10 mouse cellular contexts compared by ENCODE assay signal in genomic region chr10:77113489-77114240, GRCm38 (mm10). TPM values are rescaled to one million over a fixed set of nuclear protein-coding genes. Genes with fewer than 3 reads are reported as not detected.
DNase-seq lines count a peak whose midpoint lies in the region; ATAC-seq lines count a peak whose summit lies in the region.
"Had no signal": no experiment of that assay in that cellular context is flagged by ENCODE, and none has a peak within 500 bp of the region (broad histone marks: within the 10 kb centered on the region; RNA-seq: fewer than 3 reads in every experiment).

No protein-coding gene starts in this region.

- no peak overlapping the region for H3K9ac ChIP-seq in forebrain, embryonic 14.5 days (ENCODE audit: low read length)

- peak overlapping the region; percentile 57 for H3K4me3 ChIP-seq in erythroblast, embryonic 14.5 days (replicated peaks)
- no peak overlapping the region for H3K4me3 ChIP-seq in forebrain, embryonic 14.5 days (ENCODE audit: low read depth, low read length)

- no peaks in the 10 kb centered on the region for H3K27me3 ChIP-seq in erythroblast, embryonic 14.5 days (ENCODE audit: control insufficient read depth)
- no peaks in the 10 kb centered on the region for H3K27me3 ChIP-seq in forebrain, embryonic 14.5 days (replicated peaks; ENCODE audit: control insufficient read depth, insufficient read depth, low read length)

- ATAC-seq in erythroblast, adult 5-6 weeks (replicated peaks; ENCODE audit: low FRiP score, poor library complexity, severe bottlenecking), result no peak
- ATAC-seq in forebrain, embryonic 14.5 days, result no peak
- no peak for ATAC-seq in megakaryocyte, adult 5-6 weeks (ENCODE audit: poor library complexity, severe bottlenecking)

- peak; percentile 75 for DNase-seq in gastrocnemius, postnatal 25 days
- peak; percentile 64 to 77 for DNase-seq in kidney, postnatal 25 days
- DNase-seq in ovary, adult 18-20 months (ENCODE audit: low spot score), result peak; percentile 27
- no peak for DNase-seq in forebrain, embryonic 14.5 days (ENCODE audit: low spot score)
- no peak for DNase-seq in right cerebral cortex, adult 18-20 months
- DNase-seq: B cell, adult 2 months had no signal

- H3K4me2 ChIP-seq in forebrain, embryonic 14.5 days (ENCODE audit: low read length), result no peak overlapping the region

- no peak overlapping the region for H3K27ac ChIP-seq in forebrain, embryonic 14.5 days (ENCODE audit: low read depth, low read length)
- H3K27ac ChIP-seq: macrophage had no signal

- WGBS in forebrain, embryonic 14.5 days, result 71% methylated on average over 19 of the region's 19 CpGs

- H3K36me3 ChIP-seq in erythroblast, embryonic 14.5 days (ENCODE audit: control insufficient read depth), result no peaks in the 10 kb centered on the region; the same call in 1 of the 2 replicates
- H3K36me3 ChIP-seq in forebrain, embryonic 14.5 days (ENCODE audit: control insufficient read depth, insufficient read depth, low read length), result no peaks in the 10 kb centered on the region

- no peaks in the 10 kb centered on the region; the same call in 1 of the 2 replicates for H3K4me1 ChIP-seq in erythroblast, embryonic 14.5 days (ENCODE audit: control insufficient read depth)
- no peaks in the 10 kb centered on the region for H3K4me1 ChIP-seq in forebrain, embryonic 14.5 days (ENCODE audit: control insufficient read depth, insufficient read depth, low read length)

- H3K9me3 ChIP-seq in erythroblast, embryonic 14.5 days (ENCODE audit: control insufficient read depth, low read length), result no peaks in the 10 kb centered on the region
- no peaks in the 10 kb centered on the region for H3K9me3 ChIP-seq in forebrain, embryonic 14.5 days (replicated peaks; ENCODE audit: control insufficient read depth, low read length)

RNA-seq across cellular contexts. Expression of gene Col18a1, which starts 52.7 kb away (rescaled TPM):
- 0.45 and 0.66 TPM in 2 replicates for polyA plus RNA-seq in erythroblast, embryonic 14.5 days (2012)
- not detected in 2 replicates for total RNA-seq in erythroblast, adult 5-6 weeks (2015; ENCODE audit: low replicate concordance)
- under 0.01 TPM in 1 of 2 replicates, not detected in the other for total RNA-seq in erythroblast, adult 5-6 weeks (2017; ENCODE audit: low replicate concordance)
- 10 to 100 TPM in 1 of 2 experiments, 1 to 10 TPM in 1; 9.0 to 12.9 TPM for total RNA-seq in gastrocnemius, postnatal 25 days (2021)
- polyA plus RNA-seq in forebrain, embryonic 14.5 days (2014; fragmentation: Nextera tagmentation; extraction: Ambion mirVana), result 21.3 and 24.1 TPM in 2 replicates
- total RNA-seq in megakaryocyte, adult 5-6 weeks (2015), result 0.09 TPM in 1 of 2 replicates, not detected in the other
- total RNA-seq in megakaryocyte, adult 5-6 weeks (2017), result not detected in 2 replicates

Comparison
In these comparisons a context has a peak if more than half of its experiments do, and no peak if none do; other contexts are left out.
1. DNase-seq: peak in gastrocnemius, postnatal 25 days (single experiment), kidney, postnatal 25 days (2 of 2) and ovary, adult 18-20 months (single experiment); none in forebrain, embryonic 14.5 days (single experiment) and right cerebral cortex, adult 18-20 months (single experiment).
2. RNA of gene Col18a1, which starts 52.7 kb away (total RNA-seq): 9.0 to 12.9 TPM in gastrocnemius, postnatal 25 days; under 0.01 TPM in erythroblast, adult 5-6 weeks and 0.09 TPM in megakaryocyte, adult 5-6 weeks; every median in the first group is over 4 times any median in the second.